Mouse (Mus musculus) heart, adult 18-20 months (tissue): ENCODE data around the gene Vmn1r196. TPM values are rescaled to one million over a fixed set of nuclear protein-coding genes. Genes with fewer than 3 reads are reported as not detected.
"Not testable (repeated sequence)": the region's sequence is repeated elsewhere in the genome, so short reads cannot be mapped to it uniquely, and the experiment has no call there.

Experiments
- DNase-seq, 2 experiments: peaks; one replicate each; pipeline ENCODE4 v3.0.0; 2021 to 2022; ENCODE audit warnings: mixed read lengths in 1 of 2
- long read RNA-seq, 2 experiments: library from polyadenylated mRNA; stranded (forward); transcript quantifications; one replicate each; pipeline ENCODE4 v2.0.0; 2021
- total RNA-seq, 2 experiments: library from RNA; stranded (reverse); gene quantifications; 2 replicates each; pipeline ENCODE4 v1.2.3; 2021

Gene Vmn1r196
- not detected for total RNA-seq
- long read RNA-seq, experiment 1 = 0 reads
- long read RNA-seq, experiment 2 = 0 reads

GRCm38 (mm10) chr13:22289620-22290019 lies at the start of gene Vmn1r196:
Vmn1r196 (plus strand) TSS chr13:22289920.
- DNase-seq = no peak

GRCm38 (mm10) chr13:22243915-22244314 lies 45.8 kb upstream of the Vmn1r196 start, which contains the start of gene Vmn1r194:
Vmn1r194 (plus strand) TSS chr13:22244215.
- no peak for DNase-seq

- not testable (repeated sequence) for DNase-seq
These were observed 19.5 kb upstream of the Vmn1r196 start, which contains the start of gene Vmn1r195 for GRCm38 (mm10) chr13:22270222-22270621. Vmn1r195 (plus strand) TSS chr13:22270522.

GRCm38 (mm10) chr13:22271721-22272120 lies 18.0 kb upstream of the Vmn1r196 start:
- DNase-seq = no peak

- DNase-seq = no peak
These were observed 5.1 kb upstream of the Vmn1r196 start for GRCm38 (mm10) chr13:22284578-22284977.

GRCm38 (mm10) chr13:22308075-22308474 lies 18.4 kb downstream of the Vmn1r196 start:
- not testable (repeated sequence) for DNase-seq

- no peak for DNase-seq
These were observed 25.6 kb downstream of the Vmn1r196 start for GRCm38 (mm10) chr13:22315361-22315760.

GRCm38 (mm10) chr13:22317366-22317765 lies 27.6 kb downstream of the Vmn1r196 start:
- no peak for DNase-seq

GRCm38 (mm10) chr13:22320091-22320490 lies 30.4 kb downstream of the Vmn1r196 start:
- DNase-seq = no peak

GRCm38 (mm10) chr13:22324289-22324688 lies 34.6 kb downstream of the Vmn1r196 start, which contains the start of gene Vmn1r197:
Vmn1r197 (plus strand) TSS chr13:22324589.
- no peak for DNase-seq

GRCm38 (mm10) chr13:22333269-22333668 lies 43.5 kb downstream of the Vmn1r196 start:
- DNase-seq = no peak

GRCm38 (mm10) chr13:22335565-22335964 lies 45.8 kb downstream of the Vmn1r196 start:
- DNase-seq = no peak

Other genes starting within 250 kb of the Vmn1r196 start
- 10 to 100 TPM; 15.0 to 20.2 TPM for gene Hist1h4i, start 248.6 kb upstream of the Vmn1r196 start, total RNA-seq
- 10 to 100 TPM in 1 of 2 experiments, 1 to 10 TPM in 1; 7.7 to 10.8 TPM for gene Hist1h2ag, start 247.0 kb upstream of the Vmn1r196 start, total RNA-seq
- gene Hist1h2bj, start 246.7 kb upstream of the Vmn1r196 start, total RNA-seq = 1 to 10 TPM; 2.8 to 6.2 TPM
- gene Vmn1r188, start 205.5 kb upstream of the Vmn1r196 start, total RNA-seq = not detected
- gene Vmn1r189, start 184.1 kb upstream of the Vmn1r196 start, total RNA-seq = not detected
- not detected for gene Vmn1r191, start 106.0 kb upstream of the Vmn1r196 start, total RNA-seq
- gene Vmn1r192, start 98.8 kb upstream of the Vmn1r196 start, total RNA-seq = not detected
- gene Vmn1r193, start 66.8 kb upstream of the Vmn1r196 start, total RNA-seq = not detected
- not detected for gene Vmn1r194, start 45.7 kb upstream of the Vmn1r196 start, total RNA-seq
- gene Vmn1r195, start 19.4 kb upstream of the Vmn1r196 start, total RNA-seq = not detected
- not detected for gene Vmn1r197, start 34.7 kb downstream of the Vmn1r196 start, total RNA-seq
- gene Vmn1r198, start 60.4 kb downstream of the Vmn1r196 start, total RNA-seq = not detected
- gene Vmn1r199, start 89.9 kb downstream of the Vmn1r196 start, total RNA-seq = not detected
- gene Vmn1r200, start 100.5 kb downstream of the Vmn1r196 start, total RNA-seq = not detected
- not detected for gene Vmn1r201, start 182.0 kb downstream of the Vmn1r196 start, total RNA-seq
- not detected for gene Vmn1r202, start 215.5 kb downstream of the Vmn1r196 start, total RNA-seq
- not detected for gene Vmn1r203, start 228.2 kb downstream of the Vmn1r196 start, total RNA-seq